Mouse (Mus musculus): ENCODE results near the gene Herc6. TPM values are rescaled to one million over a fixed set of nuclear protein-coding genes. Genes with fewer than 3 reads are reported as not detected.

Herc6 gene
- 17.8 and 18.7 TPM in 2 replicates for polyA plus RNA-seq (2012)

DNA sequence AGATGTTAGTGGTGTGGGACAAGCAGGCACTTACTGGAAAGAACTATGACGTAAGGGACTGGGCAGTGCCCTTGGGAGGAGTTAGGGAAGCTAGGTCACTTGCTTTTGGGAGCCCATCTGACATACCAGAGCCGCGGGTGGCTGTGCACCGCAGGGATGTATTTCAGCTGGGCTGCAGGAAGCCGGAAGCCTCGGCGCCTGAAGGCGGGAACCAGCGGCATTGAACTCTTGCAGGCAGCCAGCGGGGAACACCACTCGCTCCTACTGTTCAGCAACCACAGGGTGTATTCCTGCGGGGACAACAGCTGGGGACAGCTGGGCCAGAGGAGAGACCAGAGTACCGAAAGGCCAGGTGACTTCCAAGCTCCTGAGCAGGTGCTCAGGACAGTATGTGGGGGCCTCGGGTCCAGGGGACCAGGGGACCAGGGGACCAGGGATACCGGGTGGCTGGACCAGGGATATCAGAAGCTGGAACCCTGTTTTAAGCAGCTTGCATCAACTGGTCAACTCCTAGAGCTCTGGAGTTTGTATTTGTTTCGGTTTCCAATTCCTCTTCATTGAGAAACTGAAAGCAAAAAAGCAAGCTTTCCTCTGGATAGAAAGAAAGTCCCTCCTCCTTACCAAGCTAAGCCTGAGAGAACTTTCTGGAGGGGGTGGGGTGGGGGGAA lies at the start of gene Herc6:
Gene Herc6, plus strand, starts transcription at position 120 of the 668 bp plus-strand sequence.

DNA sequence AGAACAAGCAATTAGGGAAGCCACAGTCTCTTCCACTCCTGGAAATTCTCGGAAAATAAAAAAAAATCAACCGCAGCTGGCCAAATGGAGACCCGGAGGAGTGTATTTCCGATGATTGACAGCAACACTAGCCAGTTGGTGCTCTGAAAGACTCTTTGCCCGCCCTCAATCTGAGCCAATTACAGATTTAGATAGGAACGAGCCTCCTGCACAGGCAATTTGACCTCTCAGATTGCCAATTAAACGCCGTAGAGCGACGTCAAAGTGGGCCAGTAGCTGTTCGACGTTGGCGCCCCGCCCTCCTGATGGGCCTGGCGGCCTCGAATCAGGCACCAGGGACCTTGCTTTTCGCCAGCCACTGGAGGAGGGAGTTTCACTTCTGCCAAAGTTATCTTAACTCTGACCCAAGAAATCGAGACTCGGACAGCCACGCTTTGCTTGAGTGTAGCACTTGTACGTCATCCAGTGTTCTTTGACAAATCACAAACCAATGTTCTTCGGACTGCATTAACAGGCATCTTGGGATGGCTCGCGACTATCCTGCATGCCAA lies 45.3 kb upstream of the Herc6 start, which contains the start of gene Ppm1k:
Gene Ppm1k, minus strand, starts transcription at position 83 of the 551 bp plus-strand sequence.

DNA sequence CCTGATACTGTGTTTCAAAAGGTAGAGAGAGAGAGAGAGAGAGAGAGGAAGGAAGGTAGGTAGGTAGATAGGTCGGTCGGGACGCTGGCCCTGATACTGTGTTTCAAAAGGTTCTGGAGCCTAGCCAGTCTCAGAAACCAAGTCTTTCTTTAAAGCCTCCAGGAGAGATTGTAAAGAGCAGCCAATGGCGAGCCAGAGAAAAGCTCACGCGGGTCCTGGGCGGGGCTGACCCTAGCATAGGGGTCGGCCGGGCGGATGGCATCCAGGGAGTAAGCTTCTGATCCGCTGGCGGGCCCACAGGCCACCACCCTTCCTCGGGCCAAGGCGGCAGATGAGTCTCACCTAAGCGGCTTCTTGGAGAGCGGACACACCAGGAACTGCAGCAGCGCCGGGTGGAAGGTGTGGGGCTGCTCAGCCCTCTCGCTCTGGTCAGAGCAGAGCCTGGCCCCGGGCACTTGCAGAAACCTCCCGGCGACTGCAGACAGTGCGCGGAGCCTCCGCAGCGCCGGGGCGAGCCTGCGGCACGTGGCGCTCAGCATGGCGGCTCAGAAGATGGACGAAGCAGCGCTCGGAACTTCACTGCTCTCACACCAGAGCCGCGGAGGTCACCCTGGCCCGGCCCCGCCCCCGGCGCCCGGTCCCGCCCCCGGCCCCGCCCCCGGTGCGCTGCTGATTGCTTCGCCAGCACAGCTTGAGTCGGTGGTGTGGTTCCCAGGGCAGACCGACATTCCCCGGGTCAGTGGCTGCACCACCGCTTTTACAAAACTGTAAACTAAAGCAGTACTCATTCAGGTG lies 110.9 kb downstream of the Herc6 start, which contains the start of gene Pyurf:
Gene Pyurf, minus strand, starts transcription at position 612 of the 795 bp plus-strand sequence.

DNA sequence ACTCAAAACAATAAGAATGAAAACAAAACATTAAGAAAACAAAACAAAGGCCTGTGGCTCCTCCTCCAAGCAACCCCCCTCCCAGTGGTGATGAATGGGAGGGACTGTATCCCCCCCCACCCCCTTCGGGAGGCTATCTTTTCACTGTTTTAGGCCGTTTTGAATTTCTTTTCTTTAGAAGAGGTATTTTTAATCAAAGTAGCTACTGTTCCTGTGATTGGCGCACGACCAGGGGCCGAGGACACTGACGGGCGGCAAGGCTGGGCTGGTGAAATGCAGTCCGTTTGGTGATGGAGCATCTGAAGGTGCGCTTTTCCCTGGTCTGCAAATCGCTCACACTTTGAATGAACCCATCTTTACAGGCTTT lies 121.6 kb downstream of the Herc6 start, which contains the start of gene Lancl2:
Gene Lancl2, plus strand, starts transcription at position 165 of the 367 bp plus-strand sequence.

Other genes starting within 250 kb of the Herc6 start
- gene Vmn1r17, start 217.3 kb upstream of the Herc6 start, polyA plus RNA-seq (2012) = not detected in 2 replicates
- gene Vmn1r18, start 185.2 kb upstream of the Herc6 start, polyA plus RNA-seq (2012) = not detected in 2 replicates
- not detected in 2 replicates for gene Vmn1r19, start 177.2 kb upstream of the Herc6 start, polyA plus RNA-seq (2012)
- gene Vmn1r20, start 152.1 kb upstream of the Herc6 start, polyA plus RNA-seq (2012) = not detected in 2 replicates
- gene Ppm1k, start 45.5 kb upstream of the Herc6 start, polyA plus RNA-seq (2012) = 0.13 and 0.17 TPM in 2 replicates
- gene Pyurf, start 111.1 kb downstream of the Herc6 start, polyA plus RNA-seq (2012) = 8.3 and 9.7 TPM in 2 replicates
- 21.5 and 21.6 TPM in 2 replicates for gene Lancl2, start 121.5 kb downstream of the Herc6 start, polyA plus RNA-seq (2012)
- 3.3 and 5.9 TPM in 2 replicates for gene Vopp1, start 244.2 kb downstream of the Herc6 start, polyA plus RNA-seq (2012)

Data from megakaryocyte-erythroid progenitor cell, adult 5 weeks (primary cell).